Mouse (Mus musculus): ENCODE data around the gene E130308A19Rik.

GRCm38 (mm10) chr4:59804754-59805153 is 178.7 kb downstream of the E130308A19Rik start:
- TF ChIP-seq CTCF (IDR thresholded peaks at IDR 0.05; ENCODE audit: borderline replicate concordance, extremely low read depth, insufficient read depth, insufficient read length), result no peak
- TF ChIP-seq POLR2A (IDR thresholded peaks at IDR 0.05; ENCODE audit: borderline replicate concordance, extremely low read depth, insufficient read depth, insufficient read length, poor library complexity, severe bottlenecking), result no peak

All from brain, embryonic 14.5 days (tissue).